Mouse (Mus musculus) fat pad, adult 2 months (tissue): ENCODE measurements around the gene Ptpdc1.

Experiments used
- DNase-seq: peaks from one replicate; pipeline ENCODE4 v3.0.0-alpha.2; 2011; ENCODE audit warnings: low read depth, low spot score; ENCODE audit errors: extremely low read depth

The Ptpdc1 gene

DNA sequence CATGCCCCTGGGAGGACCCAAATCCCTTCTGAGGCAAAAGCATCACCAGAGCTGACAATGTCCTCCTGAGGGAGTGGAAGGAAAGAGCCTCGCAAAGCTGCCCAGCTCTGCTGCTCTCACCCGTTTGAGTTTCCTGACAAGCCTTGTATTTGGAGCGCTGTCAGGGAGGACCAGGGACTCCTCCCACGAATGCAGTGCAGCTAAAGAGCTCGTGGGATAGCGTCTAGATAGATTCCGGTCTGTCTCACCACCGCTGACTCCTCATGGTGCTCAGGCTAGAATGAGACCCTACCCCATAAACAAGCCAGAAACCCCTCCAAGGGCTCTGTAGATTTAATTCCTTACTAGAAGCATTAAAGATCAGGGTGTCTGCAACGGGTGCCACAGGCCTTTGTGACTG, 32.3 kb upstream of the Ptpdc1 start:
- no peak for DNase-seq

DNA sequence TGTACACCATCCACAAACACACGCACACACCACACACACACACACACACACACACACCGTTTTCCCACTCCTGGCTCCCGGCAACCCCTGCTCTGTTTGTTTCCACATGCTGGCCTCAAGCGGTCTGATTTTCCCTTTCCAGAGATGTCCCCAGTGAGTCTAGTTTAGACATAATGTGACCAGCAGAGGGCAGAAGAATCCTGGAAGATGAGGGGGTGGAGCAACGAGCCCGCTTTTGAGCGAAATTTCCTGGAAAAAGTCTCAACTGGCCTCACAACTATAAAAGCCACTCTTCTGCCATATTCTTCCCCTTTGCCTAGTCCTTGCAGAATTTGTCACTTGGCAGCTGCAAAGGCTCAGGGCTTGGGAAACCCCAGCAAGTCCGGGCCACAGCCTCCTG, 30.2 kb upstream of the Ptpdc1 start:
- no peak for DNase-seq

DNA sequence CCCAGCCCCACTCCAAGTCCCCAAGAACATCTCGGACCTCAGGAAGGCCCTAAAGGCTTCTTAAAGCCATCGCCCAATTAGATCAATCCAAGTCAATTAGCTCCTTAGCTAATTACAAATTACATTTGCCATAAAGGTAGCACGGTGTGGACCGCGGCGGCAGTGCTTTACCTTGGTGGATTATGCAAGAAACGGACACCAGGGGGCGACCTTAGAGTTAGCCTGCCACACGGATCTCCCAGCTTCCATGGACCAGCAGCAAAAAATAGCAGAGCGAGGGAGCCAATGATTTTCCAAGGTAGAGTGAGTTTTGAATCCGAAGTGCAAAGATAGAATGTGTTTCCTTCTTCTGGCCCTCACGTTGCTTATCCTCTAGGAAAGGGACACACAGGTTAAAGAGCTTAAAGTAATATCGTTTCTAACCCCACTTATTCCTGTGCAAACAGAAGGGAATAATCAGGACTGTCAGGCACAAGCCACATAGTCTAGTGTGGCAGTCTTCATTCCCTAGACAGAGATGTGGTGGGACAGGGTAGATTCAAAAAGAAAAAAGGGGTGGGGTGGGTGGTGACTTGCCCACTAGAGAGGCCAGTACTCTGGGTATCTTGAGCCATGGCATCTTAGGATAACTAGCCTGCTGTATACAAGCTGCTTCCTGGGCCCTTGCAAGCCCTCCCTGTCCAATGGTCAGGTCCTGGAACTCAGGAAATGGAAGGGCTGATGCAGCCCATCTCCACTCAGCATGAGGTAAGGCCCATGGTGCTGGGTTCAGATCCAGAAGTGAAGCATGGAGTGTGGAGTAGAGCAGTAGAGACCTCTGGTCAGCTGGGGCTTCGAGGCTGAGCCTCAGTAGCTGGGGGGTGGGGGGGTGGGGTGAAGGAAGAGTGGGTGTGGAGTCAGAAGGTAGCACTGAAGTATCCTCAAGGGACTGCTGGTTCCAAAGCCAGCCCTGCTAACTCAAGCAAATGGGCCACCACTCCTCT, 28.6 kb upstream of the Ptpdc1 start:
- DNase-seq, result no peak

DNA sequence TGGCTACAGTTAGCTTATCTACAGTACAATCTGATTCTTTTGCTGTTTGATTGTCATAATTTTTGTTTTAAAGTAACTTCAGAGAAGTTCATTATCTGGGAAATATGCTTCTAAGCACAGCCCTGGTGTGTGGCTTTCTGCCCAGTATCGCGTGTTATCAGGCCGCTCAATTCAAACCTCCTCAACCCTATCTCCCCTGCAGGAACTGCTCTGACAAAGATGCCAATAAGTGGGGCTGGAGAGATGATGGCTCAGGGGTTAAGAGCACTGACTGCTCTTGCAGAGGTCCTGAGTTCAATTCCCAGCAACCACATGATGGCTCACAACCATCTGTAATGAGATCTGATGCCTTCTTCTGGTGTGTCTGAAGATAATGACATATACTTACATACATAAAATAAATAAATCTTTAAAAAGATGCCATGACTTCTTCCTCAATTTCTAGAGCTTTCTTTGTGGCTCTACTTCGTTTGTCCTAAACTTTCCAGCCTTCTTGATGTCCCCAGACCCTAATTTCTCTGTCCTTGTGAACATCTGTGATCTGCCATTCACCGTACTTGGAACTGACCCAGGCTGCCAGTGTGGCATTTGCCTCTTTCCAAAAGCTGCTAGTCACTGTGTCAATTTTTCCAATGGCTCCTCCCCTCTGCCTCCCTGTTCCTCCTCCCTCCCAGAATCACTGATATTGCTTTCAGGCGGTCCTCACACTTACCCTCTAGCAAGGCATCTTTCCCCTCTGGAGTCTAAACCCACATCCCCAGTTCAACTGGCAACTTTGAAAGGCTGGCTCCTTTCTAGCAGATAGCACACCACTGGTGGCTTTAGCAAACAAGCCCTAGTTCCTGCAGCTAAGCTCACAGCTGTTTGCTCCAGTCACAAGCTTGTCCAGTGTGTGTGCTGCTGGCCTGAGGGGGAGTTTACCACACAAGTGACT, 25.9 kb upstream of the Ptpdc1 start:
- no peak for DNase-seq

DNA sequence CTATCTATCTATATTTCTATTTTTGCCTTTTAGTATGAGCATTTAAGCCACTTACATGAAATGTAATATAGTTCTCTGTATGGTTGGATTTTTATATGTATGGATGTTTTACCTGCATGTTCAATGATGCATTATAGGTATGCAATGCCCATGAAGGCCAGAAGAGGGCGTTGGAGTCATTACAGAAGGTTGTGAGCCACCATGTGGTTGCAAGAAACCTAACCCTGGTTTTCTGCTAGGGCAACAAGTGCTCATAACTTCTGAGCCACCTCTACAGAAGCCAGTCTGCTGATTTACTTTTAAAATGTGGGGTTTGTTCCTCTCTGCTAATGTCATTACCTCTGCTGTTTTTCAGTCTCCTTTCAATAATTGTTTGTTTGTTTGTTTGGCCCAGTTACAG, 25.2 kb upstream of the Ptpdc1 start:
- DNase-seq, result no peak

DNA sequence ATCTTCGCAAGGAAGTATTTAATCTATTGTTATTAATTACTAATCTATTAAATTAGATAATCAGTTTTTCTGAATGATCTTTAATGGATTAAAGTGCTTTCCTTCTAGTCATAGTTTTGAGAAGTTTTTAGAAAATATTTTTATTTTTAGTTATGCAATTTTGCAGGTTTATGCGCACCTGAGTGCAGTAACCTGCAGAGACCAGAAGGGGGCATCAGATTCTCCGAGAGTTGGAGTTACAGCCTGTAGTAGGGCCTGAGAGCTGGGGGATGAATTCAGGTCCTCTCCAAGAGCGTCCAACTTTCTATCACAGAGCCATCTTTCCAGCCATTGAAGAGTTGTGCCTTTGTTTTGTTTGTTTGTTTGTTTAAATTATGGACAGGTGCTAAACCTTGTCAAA, 21.2 kb upstream of the Ptpdc1 start:
- no peak for DNase-seq

DNA sequence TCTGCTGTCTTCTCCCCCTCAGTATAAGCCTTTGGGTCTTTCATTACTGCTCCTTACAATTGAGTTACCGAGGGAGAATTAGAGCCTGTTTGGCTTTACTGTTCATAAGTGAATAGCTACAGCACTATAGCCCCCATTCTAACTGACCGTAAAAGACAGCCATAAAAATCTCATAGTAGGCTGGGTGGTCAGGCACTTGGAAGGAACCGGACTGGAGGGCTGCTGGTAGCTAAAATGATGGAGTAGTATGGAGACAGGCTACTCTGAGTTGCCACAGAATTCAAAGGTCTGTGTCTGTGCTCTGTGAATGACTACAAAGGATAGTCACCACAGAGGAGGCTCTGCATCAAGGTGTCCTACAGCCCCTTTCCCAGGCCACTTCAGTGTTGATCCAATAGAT, 18.5 kb upstream of the Ptpdc1 start:
- DNase-seq, result no peak

DNA sequence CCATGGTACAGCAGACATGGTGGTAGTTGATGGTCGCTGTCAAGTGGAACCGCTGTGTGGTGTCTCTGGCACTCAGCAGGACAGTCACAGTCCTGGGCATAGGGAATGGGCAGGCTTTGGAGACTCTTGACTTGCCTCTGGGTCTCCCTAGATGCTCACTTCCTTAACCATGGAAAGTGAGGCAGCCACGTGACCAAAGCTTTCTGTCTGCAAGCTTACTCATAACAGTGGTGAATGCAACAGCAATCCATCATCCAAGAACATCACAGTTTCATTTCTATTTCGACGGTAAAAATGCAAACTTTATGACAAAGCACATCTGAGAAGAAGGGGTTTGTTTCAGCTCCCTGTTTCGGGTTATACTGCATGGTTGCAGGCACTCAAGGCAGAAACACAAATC, 17.6 kb upstream of the Ptpdc1 start:
- no peak for DNase-seq

DNA sequence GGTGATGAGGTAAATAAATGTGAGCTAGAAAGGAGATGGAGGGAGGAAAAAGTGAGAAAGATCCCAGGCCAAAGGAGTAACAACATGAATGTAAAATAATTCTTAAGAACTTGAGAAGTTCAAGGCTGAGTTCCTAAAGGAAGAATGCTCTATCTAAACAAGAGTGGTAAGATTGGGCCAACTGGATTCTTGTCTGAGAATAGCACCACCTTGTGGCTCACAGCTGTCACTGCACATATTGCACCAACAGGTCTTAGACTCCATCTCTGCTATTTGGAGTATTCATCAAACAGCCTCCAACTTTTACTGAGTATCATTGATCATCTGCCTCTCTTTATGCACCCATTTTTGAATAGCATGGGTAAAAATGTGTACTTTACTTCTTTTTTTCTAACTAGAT, 14.1 kb upstream of the Ptpdc1 start:
- no peak for DNase-seq

DNA sequence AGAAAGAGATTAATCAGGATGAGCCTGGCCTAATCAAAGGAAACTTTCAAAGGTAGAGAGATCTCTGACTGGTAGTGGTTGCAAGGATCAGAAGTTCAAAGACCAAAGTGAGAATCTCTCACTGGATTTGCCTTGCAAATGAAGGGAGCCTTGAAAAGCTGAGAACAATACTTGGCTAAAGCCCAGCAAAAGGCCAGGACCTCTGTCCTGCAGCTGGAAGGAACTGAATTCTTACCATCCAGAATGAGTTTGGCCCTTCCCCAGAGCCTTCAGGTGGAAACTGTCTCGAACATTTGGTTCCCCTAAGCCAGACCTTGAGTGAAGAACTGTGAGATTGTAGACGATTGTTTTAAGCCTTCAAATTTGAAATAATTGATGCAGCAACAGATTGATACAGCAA, 12.2 kb upstream of the Ptpdc1 start:
- DNase-seq, result no peak

DNA sequence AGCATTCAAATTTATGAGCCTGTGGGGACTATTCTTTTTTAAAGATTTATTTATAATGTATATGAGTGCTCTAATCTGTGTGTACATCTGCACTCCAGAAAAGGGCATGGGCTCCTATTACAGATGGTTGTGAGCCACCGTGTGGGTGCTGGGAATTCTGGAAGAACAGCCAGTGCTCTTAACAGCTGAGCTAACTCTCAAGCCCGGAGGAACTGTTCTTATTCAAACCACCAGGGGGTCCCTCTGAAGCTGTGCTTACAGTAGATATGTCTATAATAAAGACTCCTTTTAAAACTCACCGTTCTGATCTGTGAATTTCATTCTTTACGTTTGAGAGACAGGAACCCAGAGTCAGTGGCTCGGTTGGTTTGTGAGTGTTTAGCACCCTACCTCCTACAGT, 6.2 kb upstream of the Ptpdc1 start:
- DNase-seq, result no peak

DNA sequence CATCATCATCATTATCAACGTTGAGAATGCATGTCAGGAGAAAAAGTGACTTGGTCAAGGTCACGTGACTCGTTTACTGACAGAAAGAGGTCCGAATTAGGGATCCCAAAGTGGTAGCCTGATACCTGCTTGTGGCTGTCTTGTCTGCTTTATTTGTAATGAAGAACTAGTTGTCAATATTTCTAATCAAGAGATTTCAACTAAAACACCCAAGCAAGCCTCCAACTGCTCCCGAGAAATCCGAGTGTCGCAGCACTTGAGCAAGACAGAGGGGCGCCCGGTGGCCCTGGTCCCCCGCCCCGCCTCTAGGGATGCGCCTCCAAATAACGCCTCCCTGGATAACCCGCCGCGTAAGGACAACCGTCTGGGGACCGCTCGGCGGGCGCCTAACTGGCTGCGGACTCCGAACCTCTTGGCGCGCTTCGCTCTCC, 481 bp downstream of the Ptpdc1 start:
- DNase-seq, result no peak

DNA sequence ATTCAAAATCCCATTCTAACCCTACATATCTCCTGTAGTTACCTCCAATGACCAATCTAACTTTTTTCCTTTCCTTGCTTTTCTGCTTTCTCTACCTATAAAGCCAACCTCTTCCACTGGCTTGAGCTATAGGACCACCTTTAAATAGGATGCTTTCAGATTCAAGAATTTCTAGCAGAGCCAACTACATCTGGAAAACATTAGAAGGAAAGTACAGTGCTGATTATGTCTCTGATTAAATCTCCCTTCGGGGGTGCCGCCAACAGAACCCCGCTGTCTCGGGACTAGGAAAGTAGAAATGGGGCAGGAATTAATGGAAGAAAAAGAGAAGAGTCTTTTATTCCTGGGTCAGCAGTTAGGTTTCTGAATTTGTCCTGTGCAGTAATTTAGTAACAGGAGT, 6.6 kb downstream of the Ptpdc1 start:
- no peak for DNase-seq

DNA sequence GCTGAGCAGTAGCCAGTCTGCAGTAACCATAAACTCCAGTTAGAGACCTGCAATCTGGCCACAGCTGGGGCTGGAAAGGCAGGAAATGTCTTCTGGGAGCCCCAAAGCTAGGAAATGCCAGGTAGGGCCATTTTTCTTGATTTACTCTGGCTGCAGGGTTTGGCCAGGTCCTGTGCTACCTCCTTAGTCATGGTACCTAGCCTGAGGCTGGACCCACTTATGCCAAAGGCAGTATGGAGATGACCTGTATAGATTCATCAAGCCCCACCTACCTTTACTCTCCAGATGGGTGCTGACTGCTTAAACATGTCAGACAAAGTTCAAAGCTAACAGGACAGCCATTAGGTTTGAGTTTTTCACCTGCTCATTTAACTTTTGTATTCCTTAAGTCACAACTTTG, 7.7 kb downstream of the Ptpdc1 start:
- DNase-seq, result no peak

DNA sequence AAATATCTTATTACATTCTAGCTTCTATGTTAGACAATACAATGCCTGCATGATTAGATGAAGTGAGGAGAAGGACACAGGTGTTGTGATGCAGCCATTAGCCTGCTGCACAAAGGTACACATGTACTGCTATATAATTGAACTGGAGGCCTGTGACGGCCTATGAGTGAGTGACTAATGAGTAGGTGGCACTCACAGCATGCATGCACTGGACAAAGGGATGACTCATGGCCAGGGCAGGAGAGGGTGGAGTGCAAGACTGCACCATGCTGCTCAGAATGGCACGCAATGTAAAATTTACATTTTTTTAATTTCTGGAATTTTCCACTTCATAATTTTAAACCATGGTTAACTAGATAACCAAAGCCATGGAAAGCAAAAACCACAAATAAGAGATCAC, 10.9 kb downstream of the Ptpdc1 start:
- no peak for DNase-seq

DNA sequence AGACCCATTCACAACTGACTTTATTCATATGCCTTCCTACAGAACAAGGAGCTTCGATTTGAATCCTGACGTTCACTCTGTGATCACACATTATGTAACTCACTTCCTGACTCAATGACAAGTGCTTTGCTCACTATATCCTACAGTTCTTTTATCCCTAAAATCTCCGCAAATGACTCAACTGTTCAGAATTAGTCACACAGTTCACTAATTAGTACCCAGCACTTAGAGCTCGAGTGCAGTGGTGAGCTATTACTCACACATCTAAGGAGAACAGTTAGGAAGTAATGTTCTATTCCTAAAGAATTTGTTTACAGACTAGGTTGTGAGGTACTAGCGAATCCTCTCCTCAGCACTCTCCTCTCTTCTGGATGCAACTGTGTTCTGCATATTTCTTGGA, 16.4 kb downstream of the Ptpdc1 start:
- no peak for DNase-seq

DNA sequence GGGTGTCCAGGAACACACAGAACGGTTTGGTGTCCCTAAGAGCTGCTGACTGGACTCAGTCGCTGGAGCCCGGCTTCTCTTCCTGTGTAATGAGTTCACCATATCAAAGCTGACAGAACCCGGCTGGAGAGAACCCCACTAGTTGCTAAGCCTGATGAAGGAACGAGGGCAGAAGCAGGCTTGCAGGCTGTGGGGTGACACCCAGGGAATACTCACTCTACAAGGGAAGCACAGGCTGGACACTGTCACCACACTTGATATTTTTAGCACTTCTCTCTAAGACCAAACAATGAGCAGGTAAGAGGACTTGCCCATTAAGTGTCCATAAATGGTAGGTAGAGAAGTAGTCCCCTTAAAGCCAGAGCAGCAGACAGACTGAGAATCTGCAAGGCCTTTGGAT, 20.9 kb downstream of the Ptpdc1 start:
- DNase-seq, result no peak

DNA sequence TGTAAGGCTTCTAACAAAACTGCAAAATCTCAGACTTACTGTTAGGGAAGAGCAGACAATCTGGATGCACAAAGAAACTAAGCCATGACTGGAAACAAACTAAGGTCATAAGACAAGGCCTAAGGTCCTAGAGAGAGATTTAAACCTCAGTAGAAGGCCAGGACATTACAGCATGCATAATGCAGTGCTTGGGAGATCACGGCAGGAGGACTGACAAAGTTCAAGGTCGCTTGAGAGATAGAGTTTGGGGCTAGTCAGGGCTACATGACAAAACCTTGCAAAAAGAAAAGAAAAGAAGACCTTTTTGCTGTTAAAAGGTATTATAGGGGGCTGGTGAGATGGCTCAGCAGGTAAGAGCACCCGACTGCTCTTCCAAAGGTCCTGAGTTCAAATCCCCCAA, 22.2 kb downstream of the Ptpdc1 start:
- DNase-seq, result no peak

DNA sequence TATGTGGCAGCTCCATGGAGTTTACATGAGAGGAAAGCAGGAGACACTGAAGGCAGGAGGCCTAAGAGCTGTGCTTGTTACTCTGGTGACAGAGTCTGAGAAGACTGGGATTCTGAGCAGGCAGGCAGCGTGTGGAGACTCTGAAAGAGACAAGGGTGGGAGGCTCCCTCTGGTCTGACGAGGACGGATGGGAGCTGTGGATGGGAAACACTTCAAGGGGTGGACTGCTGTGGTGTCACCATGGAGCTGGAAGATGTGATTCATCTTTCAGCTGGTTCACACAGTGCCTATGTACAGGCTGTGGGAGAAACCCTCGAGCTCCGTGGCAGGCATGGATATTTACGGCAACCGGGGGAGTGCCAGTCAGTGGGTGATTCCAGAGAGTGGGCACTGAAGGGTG, 30.9 kb downstream of the Ptpdc1 start:
- no peak for DNase-seq

DNA sequence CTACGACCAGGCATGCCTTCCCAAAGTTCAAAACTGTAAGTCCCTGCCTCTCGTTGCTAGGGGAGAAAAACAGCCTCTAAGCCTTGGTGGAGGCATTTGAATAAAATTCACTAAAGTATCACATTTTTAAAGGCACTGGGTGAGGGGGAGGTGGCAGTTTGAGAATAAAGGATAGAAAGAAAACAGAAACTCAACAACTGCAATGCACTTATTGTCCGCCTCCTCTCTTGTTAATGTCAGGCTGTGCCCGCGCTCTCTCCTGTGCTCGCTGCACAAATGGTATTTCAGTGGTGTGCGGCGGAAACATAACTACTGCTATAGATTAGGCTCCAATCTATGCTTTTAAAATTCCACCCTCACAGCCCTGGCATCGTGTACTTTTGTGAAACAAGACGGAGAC, 31.4 kb downstream of the Ptpdc1 start:
- no peak for DNase-seq

DNA sequence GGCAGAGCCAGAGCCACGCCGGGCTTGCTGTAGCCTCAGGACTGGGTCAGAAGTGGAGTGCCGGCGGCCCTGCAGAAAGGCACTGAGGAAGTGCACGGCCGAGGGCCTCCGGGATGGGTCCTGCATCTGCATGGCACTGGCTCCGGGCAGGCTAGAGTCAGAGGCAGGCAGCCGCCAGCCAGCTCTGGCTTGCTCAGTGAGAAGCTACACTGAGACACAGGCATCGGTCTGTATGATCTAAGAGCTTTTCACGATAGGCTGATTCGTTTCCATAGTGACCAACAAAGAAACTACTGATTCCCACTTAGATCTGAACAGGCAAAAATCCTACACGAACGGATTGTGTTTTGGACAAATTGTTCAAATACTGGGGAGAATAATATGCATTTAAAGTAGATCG, 32.3 kb downstream of the Ptpdc1 start:
- no peak for DNase-seq

DNA sequence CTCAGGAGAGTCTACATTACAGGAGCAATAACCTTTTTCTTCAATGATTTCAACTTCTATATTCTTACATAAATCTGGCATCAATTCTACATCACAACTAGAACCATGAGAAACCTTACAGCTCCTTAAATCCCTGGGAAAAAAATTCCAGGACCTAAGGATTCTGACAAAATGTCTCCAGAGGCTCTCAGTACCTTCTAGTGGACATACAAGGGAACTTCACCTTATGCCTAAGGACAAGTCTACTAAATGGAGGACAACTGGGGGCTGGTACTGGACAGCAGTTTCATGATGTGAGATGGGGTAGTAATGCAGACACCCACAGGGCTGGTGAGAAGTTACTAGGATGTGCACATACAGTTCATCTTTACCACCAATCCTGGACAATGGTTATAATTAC, 34.7 kb downstream of the Ptpdc1 start:
- no peak for DNase-seq
